Mouse (Mus musculus): Measurements from ENCODE around the gene Itpkb.

DNA sequence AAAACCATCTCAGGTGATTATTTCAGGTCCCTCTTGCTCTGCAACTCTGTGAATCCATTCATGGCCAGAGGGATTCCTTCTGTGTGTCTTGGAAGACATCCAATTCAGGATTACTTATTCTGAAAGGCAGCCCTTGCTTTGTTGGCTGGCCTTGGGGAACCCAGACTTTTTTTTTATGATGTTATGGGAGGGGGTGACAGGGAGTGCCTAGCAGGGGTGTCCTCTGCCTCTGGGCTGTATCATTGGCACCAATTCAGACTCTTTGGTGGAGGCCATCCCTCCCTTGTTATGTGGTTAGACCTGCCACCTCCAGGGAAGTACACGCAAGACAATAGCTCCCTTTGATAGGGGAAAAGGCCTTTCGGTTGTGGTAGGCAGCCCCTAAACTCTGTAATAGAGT, 22.6 kb upstream of the Itpkb start:
- TF ChIP-seq UBTF (IDR thresholded peaks at IDR 0.05; ENCODE audit: borderline replicate concordance, insufficient read depth, low read depth, low read length) (no peak), USF2 (IDR thresholded peaks at IDR 0.05; ENCODE audit: borderline replicate concordance in 1 of 2, insufficient read depth in 1 of 2, low read depth in 1 of 2, low read length in 2 of 2) (no peak), CTCF (IDR thresholded peaks at IDR 0.05 in 2 of 3, conservative IDR thresholded peaks at IDR 0.05 in 1 of 3; ENCODE audit: control insufficient read depth in 1 of 3, insufficient read depth in 1 of 3, low read depth in 2 of 3, low read length in 3 of 3, poor library complexity in 1 of 3, severe bottlenecking in 1 of 3) (no peak)

Measured in MEL (cell line).